Mouse (Mus musculus): ENCODE measurements around the gene Ephb2. TPM values are rescaled to one million over a fixed set of nuclear protein-coding genes. Genes with fewer than 3 reads are reported as not detected.

The Ephb2 gene
- total and polyA plus RNA-seq, 3 experiments: 0.08 TPM; not detected in 2

GRCm38 (mm10) chr4:136749851-136750577, 85.8 kb downstream of the Ephb2 start:
- H3K79me2 ChIP-seq (replicated peaks; ENCODE audit: control insufficient read depth, extremely low read depth, insufficient read depth, poor library complexity, severe bottlenecking): no peaks in the 10 kb centered on the region
- no peak for TF ChIP-seq CHD2 (IDR thresholded peaks at IDR 0.05; ENCODE audit: low read length)
- TF ChIP-seq TBP (conservative IDR thresholded peaks at IDR 0.05; ENCODE audit: low read depth, low read length): no peak
- TF ChIP-seq UBTF (IDR thresholded peaks at IDR 0.05; ENCODE audit: low read depth, low read length): no peak
- no peak for TF ChIP-seq RCOR1 (conservative IDR thresholded peaks at IDR 0.05; ENCODE audit: low read depth, low read length)
- no peak for TF ChIP-seq RAD21 (IDR thresholded peaks at IDR 0.05; ENCODE audit: low read depth, low read length)
- no peak for TF ChIP-seq ZNF384 (IDR thresholded peaks at IDR 0.05; ENCODE audit: low read depth, low read length)
- no peak for TF ChIP-seq USF2 (conservative IDR thresholded peaks at IDR 0.05; ENCODE audit: low read depth, low read length)
- no peak for TF ChIP-seq NRF1 (IDR thresholded peaks at IDR 0.05; ENCODE audit: low read depth, low read length)
- no peak for TF ChIP-seq NELFE (IDR thresholded peaks at IDR 0.05; ENCODE audit: low read depth, low read length)
- TF ChIP-seq GABPA (IDR thresholded peaks at IDR 0.05; ENCODE audit: insufficient replicate concordance, low read depth, low read length): no peak
- TF ChIP-seq CHD1 (IDR thresholded peaks at IDR 0.05; ENCODE audit: low read depth, low read length): no peak
- no peak for TF ChIP-seq ZMIZ1 (IDR thresholded peaks at IDR 0.05; ENCODE audit: low read depth, low read length)
- TF ChIP-seq EP300 (IDR thresholded peaks at IDR 0.05; ENCODE audit: low read length): no peak
- TF ChIP-seq BHLHE40 (IDR thresholded peaks at IDR 0.05; ENCODE audit: low read depth, low read length): no peak
- no peak for TF ChIP-seq MAZ (IDR thresholded peaks at IDR 0.05; ENCODE audit: low read depth, low read length)
- H3K4me3 ChIP-seq (replicated peaks in 1 of 3; ENCODE audit: low read depth in 2 of 3, low read length in 2 of 3, poor library complexity in 1 of 3): no peak overlapping the region
- dilution Hi-C loops (cut with MboI; ENCODE audit: extremely low pct_ligation_motif_present, extremely low pct_unique_long_range_greater_than_20kb, low sequenced_read_pairs): no loop called here
- H3K9me3 ChIP-seq (replicated peaks; ENCODE audit: low read length): no peaks in the 10 kb centered on the region
- in situ Hi-C loops (cut with MboI; ENCODE audit: low pct_ligation_motif_present, low pct_unique_long_range_greater_than_20kb, low sequenced_read_pairs): no loop called here
- no peak for DNase-seq (ENCODE audit: extremely low read depth)
- H3K36me3 ChIP-seq (replicated peaks in 1 of 2; ENCODE audit: control insufficient read depth in 1 of 2, insufficient read depth in 1 of 2, low read length in 1 of 2): no peaks in the 10 kb centered on the region
- H3K4me2 ChIP-seq (ENCODE audit: insufficient read depth, low read depth, poor library complexity, severe bottlenecking): no peak overlapping the region
- H3K4me1 ChIP-seq (ENCODE audit: control insufficient read depth in 1 of 2, insufficient read depth in 2 of 2): peaks cover 0 to 29% of the 10 kb centered on the region in 2 experiments; a peak in 2 of 4 replicates
- no peak overlapping the region for H3K9ac ChIP-seq (ENCODE audit: insufficient read depth, low read depth)
- peaks cover 25% of the 10 kb centered on the region for H3K27me3 ChIP-seq (replicated peaks)
- no peak overlapping the region for H3K27ac ChIP-seq (ENCODE audit: insufficient read depth, low read depth)

GRCm38 (mm10) chr4:136749431-136749830, 86.4 kb downstream of the Ephb2 start:
- no peaks in the 10 kb centered on the region for H3K9me3 ChIP-seq (replicated peaks; ENCODE audit: low read length)
- no peak overlapping the region for H3K9ac ChIP-seq (ENCODE audit: insufficient read depth, low read depth)
- peaks cover 25% of the 10 kb centered on the region for H3K27me3 ChIP-seq (replicated peaks)
- no peak overlapping the region for H3K4me2 ChIP-seq (ENCODE audit: insufficient read depth, low read depth, poor library complexity, severe bottlenecking)
- no peaks in the 10 kb centered on the region for H3K79me2 ChIP-seq (replicated peaks; ENCODE audit: control insufficient read depth, extremely low read depth, insufficient read depth, poor library complexity, severe bottlenecking)
- H3K4me3 ChIP-seq (replicated peaks in 1 of 3; ENCODE audit: low read depth in 2 of 3, low read length in 2 of 3, poor library complexity in 1 of 3): no peak overlapping the region
- no peak overlapping the region for H3K27ac ChIP-seq (ENCODE audit: insufficient read depth, low read depth)
- peaks cover 0 to 29% of the 10 kb centered on the region in 2 experiments; a peak in 2 of 4 replicates for H3K4me1 ChIP-seq (ENCODE audit: control insufficient read depth in 1 of 2, insufficient read depth in 2 of 2)
- in situ Hi-C loops (cut with MboI; ENCODE audit: low pct_ligation_motif_present, low pct_unique_long_range_greater_than_20kb, low sequenced_read_pairs): no loop called here
- no peak for DNase-seq (ENCODE audit: extremely low read depth)
- dilution Hi-C loops (cut with MboI; ENCODE audit: extremely low pct_ligation_motif_present, extremely low pct_unique_long_range_greater_than_20kb, low sequenced_read_pairs): no loop called here
- H3K36me3 ChIP-seq (replicated peaks in 1 of 2; ENCODE audit: control insufficient read depth in 1 of 2, insufficient read depth in 1 of 2, low read length in 1 of 2): no peaks in the 10 kb centered on the region
- TF ChIP-seq KAT2A (IDR thresholded peaks at IDR 0.05; ENCODE audit: insufficient replicate concordance, low read length) (no peak), USF1 (IDR thresholded peaks at IDR 0.05; ENCODE audit: low read depth, low read length) (no peak), MAX (IDR thresholded peaks at IDR 0.05; ENCODE audit: low read length) (no peak), ETS1 (conservative IDR thresholded peaks at IDR 0.05; ENCODE audit: low read depth, low read length) (no peak), E2F4 (IDR thresholded peaks at IDR 0.05; ENCODE audit: insufficient replicate concordance, low read depth, low read length) (no peak), ELF1 (IDR thresholded peaks at IDR 0.05; ENCODE audit: low read depth, low read length) (no peak), EP300 (IDR thresholded peaks at IDR 0.05; ENCODE audit: low read length) (no peak), TBP (conservative IDR thresholded peaks at IDR 0.05; ENCODE audit: low read depth, low read length) (no peak), NRF1 (IDR thresholded peaks at IDR 0.05; ENCODE audit: low read depth, low read length) (no peak)
